Mouse (Mus musculus) megakaryocyte, embryonic 14.5 days (primary cell): ENCODE data around the gene Gm26741.

Source experiments
- FLI1 ChIP-seq: IDR thresholded peaks from 2 replicates; pipeline ENCODE4 v1.6.1; 2012; ENCODE audit warnings: low read length, inconsistent platforms, mixed read lengths
- GATA1 ChIP-seq: IDR thresholded peaks from 3 replicates; pipeline ENCODE4 v1.6.1; 2012; ENCODE audit warnings: mixed read lengths, low read length, inconsistent platforms, borderline replicate concordance

- no peak for TF ChIP-seq FLI1
- TF ChIP-seq GATA1 = no peak
Measured at GRCm38 (mm10) chr10:52388922-52389430, 30.4 kb downstream of the Gm26741 start, which contains the start of gene Nepn.
